Mouse (Mus musculus) heart, embryonic 14.5 days (tissue): ENCODE measurements around the gene Dohh. TPM values are rescaled to one million over a fixed set of nuclear protein-coding genes. Genes with fewer than 3 reads are reported as not detected.

Source experiments
- ATAC-seq: fragments of 200-750 bp; cut with Nextera tagmentation; 2 replicates; pipeline ENCODE4 v1.8.0; 2017; ENCODE audit warnings: low read depth, moderate TSS enrichment; ENCODE audit not compliant: insufficient number of reproducible peaks, insufficient read depth, low FRiP score
- H3K27ac ChIP-seq, 2 experiments: fragments of 200-500 bp in 1 of 2; fragments of 300-500 bp in 1 of 2; sonication (generic) in 1 of 2; replicated peaks in 1 of 2; 2 replicates each; pipeline ENCODE4 v1.5.1; 2012 to 2014; ENCODE audit warnings: low read depth in 2 of 2, low read length in 2 of 2, control low read depth in 1 of 2, mild to moderate bottlenecking in 1 of 2, mixed read lengths in 1 of 2; ENCODE audit not compliant: control insufficient read depth in 1 of 2, insufficient read depth in 1 of 2
- H3K27me3 ChIP-seq: fragments of 300-500 bp; sonication (generic); 2 replicates; pipeline ENCODE4 v1.6.1; 2014; ENCODE audit warnings: mild to moderate bottlenecking, low read length, control low read depth; ENCODE audit not compliant: control insufficient read depth, insufficient read depth
- H3K36me3 ChIP-seq: fragments of 300-500 bp; sonication (generic); 2 replicates; pipeline ENCODE4 v1.6.1; 2014; ENCODE audit warnings: mild to moderate bottlenecking, control low read depth, low read length, mixed read lengths; ENCODE audit not compliant: control insufficient read depth, insufficient read depth
- H3K4me1 ChIP-seq, 2 experiments: fragments of 200-500 bp in 1 of 2; fragments of 300-500 bp in 1 of 2; sonication (generic) in 1 of 2; 2 replicates each; pipeline ENCODE4 v1.6.1; 2012 to 2014; ENCODE audit warnings: low read length in 2 of 2, control low read depth in 1 of 2, mixed read lengths in 1 of 2; ENCODE audit not compliant: control insufficient read depth in 2 of 2, insufficient read depth in 2 of 2
- H3K4me2 ChIP-seq: fragments of 300-500 bp; sonication (generic); 2 replicates; pipeline ENCODE4 v1.6.1; 2014; ENCODE audit warnings: mild to moderate bottlenecking, low read length
- H3K4me3 ChIP-seq, 2 experiments: fragments of 200-500 bp in 1 of 2; fragments of 300-500 bp in 1 of 2; sonication (generic) in 1 of 2; 2 replicates each; pipeline ENCODE4 v1.5.1; 2012 to 2014; ENCODE audit warnings: low read length in 2 of 2, mild to moderate bottlenecking in 2 of 2, control low read depth in 1 of 2, low read depth in 1 of 2, moderate library complexity in 1 of 2; ENCODE audit not compliant: control insufficient read depth in 1 of 2, insufficient read depth in 1 of 2
- H3K9ac ChIP-seq: fragments of 300-500 bp; sonication (generic); 2 replicates; pipeline ENCODE4 v1.6.1; 2014; ENCODE audit warnings: mild to moderate bottlenecking, low read length
- H3K9me3 ChIP-seq: fragments of 300-500 bp; sonication (generic); 2 replicates; pipeline ENCODE4 v1.6.1; 2016; ENCODE audit warnings: low read length, control low read depth; ENCODE audit not compliant: control insufficient read depth
- WGBS: fragments of 180-500 bp; shearing (Covaris S2); extraction: QIAGEN DNeasy Blood & Tissue Kit; methylation state at CpG from one replicate; pipeline ENCODE4 v1.1.7; 2014; 5-methylcytosine and 5-hydroxymethylcytosine counted together
- polyA plus RNA-seq: library from polyadenylated mRNA; unstranded; fragments of >200 nt; fragmentation: Nextera tagmentation; extraction: Ambion mirVana; gene quantifications from 2 replicates; pipeline ENCODE4 v1.2.1, GENCODE M21; 2014

Gene Dohh
- polyA plus RNA-seq, 1 experiment from 2014 or later, result 53.5 TPM

- no peaks in the 10 kb centered on the region for H3K9me3 ChIP-seq
- no peaks in the 10 kb centered on the region for H3K36me3 ChIP-seq
- H3K4me3 ChIP-seq, result no peak overlapping the region
- H3K27ac ChIP-seq, result no peak overlapping the region
- H3K9ac ChIP-seq, result 0 out of 2 replicates have a peak overlapping the region, but pooled peaks have one; percentile 19
- H3K27me3 ChIP-seq, result no peaks in the 10 kb centered on the region
- H3K4me1 ChIP-seq, result peaks cover 9 to 25% of the 10 kb centered on the region in 2 experiments
- no peak overlapping the region for H3K4me2 ChIP-seq
- ATAC-seq, result no peak
- 61% methylated on average over 9 of the region's 9 CpGs for WGBS
Measured at GRCm38 (mm10) chr10:81354738-81355477, 29.3 kb upstream of the Dohh start.

GRCm38 (mm10) chr10:81355533-81355932, 28.7 kb upstream of the Dohh start:
- Histone ChIP-seq H3K27me3 (no peaks in the 10 kb centered on the region), H3K9me3 (no peaks in the 10 kb centered on the region), H3K4me2 (no peak overlapping the region), H3K4me1 (peaks cover 9 to 31% of the 10 kb centered on the region in 2 experiments), H3K27ac (no peak overlapping the region), H3K36me3 (peaks cover 6% of the 10 kb centered on the region; the same call in 1 of the 2 replicates), H3K4me3 (no peak overlapping the region), H3K9ac (no peak overlapping the region)
- WGBS, result 67% methylated on average over 4 of the region's 4 CpGs
- no peak for ATAC-seq

- Histone ChIP-seq H3K9me3 (no peaks in the 10 kb centered on the region), H3K4me3 (peak overlapping the region in 1 of 2 experiments; percentile 92; a peak in 1 of 4 replicates), H3K4me1 (peaks cover 9 to 37% of the 10 kb centered on the region in 2 experiments), H3K27ac (no peak overlapping the region), H3K9ac (no peak overlapping the region), H3K4me2 (peak overlapping the region; percentile 98), H3K36me3 (peaks cover 12% of the 10 kb centered on the region), H3K27me3 (no peaks in the 10 kb centered on the region)
- WGBS, result 51% methylated on average over 12 of the region's 12 CpGs
- no peak for ATAC-seq
Measured at GRCm38 (mm10) chr10:81356352-81356990, 27.8 kb upstream of the Dohh start.

DNA sequence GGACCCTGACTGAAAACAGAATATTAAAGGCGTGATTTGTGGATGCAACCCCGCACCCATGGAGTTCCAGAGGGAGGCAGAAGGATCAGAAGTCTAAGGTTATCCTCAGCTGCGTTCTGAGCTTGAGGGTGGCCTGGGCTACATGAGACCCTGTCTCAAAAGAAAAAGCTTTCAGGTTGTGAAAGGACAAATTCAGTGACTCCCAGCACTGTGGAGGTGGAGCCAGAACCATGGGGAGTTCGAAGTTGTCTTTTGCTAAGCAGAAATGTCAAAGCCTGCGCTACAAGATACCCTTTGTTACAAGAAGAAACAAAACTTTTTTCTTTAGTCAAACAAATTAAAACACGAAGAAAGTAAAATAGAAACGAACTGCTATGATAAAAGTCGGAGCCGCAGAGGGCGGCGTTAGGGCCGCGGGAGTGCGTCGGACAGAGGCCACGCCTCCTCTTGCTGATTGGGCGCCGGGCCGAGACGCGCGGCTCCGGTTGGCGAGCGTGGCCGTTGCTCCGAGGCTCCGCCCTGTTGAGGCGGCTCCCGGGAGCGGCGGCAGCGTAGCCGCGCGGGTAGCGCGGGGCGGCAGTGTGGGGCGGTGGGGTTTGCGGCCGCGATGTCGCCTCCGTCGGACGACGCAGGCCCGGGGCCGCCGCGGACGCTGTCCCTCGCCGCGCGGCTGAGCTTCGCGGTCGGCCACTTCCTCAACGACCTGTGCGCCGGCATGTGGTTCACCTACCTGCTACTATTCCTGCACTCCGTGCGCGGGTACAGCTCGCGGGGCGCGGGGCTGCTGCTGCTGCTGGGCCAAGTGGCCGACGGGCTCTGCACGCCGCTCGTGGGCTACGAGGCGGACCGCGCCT, 27.0 kb upstream of the Dohh start, which contains the start of gene Mfsd12:
TSS of gene Mfsd12 (plus strand) at position 501 of the 854 bp plus-strand sequence.
- 2% methylated on average over 77 of the region's 79 CpGs for WGBS

GRCm38 (mm10) chr10:81358209-81358608, 26.0 kb upstream of the Dohh start:
- no peak for ATAC-seq
- Histone ChIP-seq H3K36me3 (peaks cover 22% of the 10 kb centered on the region), H3K4me2 (peak overlapping the region; percentile 98), H3K4me3 (peak overlapping the region; percentile 87 to 92), H3K9me3 (no peaks in the 10 kb centered on the region), H3K4me1 (peaks cover 17 to 55% of the 10 kb centered on the region in 2 experiments), H3K27ac (peak overlapping the region in 1 of 2 experiments; percentile 63; a peak in 2 of 4 replicates), H3K9ac (peak overlapping the region; percentile 92), H3K27me3 (no peaks in the 10 kb centered on the region)
- WGBS, result 14% methylated on average over 4 of the region's 4 CpGs

More for the DNA sequence above, 27.0 kb upstream of the Dohh start, which contains the start of gene Mfsd12:
- H3K27me3 ChIP-seq, result no peaks in the 10 kb centered on the region
- H3K36me3 ChIP-seq, result peaks cover 19% of the 10 kb centered on the region
- H3K27ac ChIP-seq, result peak within 1 kb of the TSS in 1 of 2 experiments; percentile 63; a peak in 3 of 4 replicates
- H3K9ac ChIP-seq, result peak within 1 kb of the TSS; percentile 92
- peak; percentile 82 for ATAC-seq
- peaks cover 9 to 45% of the 10 kb centered on the region in 2 experiments for H3K4me1 ChIP-seq
- peak within 1 kb of the TSS; percentile 98 for H3K4me2 ChIP-seq
- peak within 1 kb of the TSS; percentile 87 to 92 for H3K4me3 ChIP-seq
- H3K9me3 ChIP-seq, result no peaks in the 10 kb centered on the region

DNA sequence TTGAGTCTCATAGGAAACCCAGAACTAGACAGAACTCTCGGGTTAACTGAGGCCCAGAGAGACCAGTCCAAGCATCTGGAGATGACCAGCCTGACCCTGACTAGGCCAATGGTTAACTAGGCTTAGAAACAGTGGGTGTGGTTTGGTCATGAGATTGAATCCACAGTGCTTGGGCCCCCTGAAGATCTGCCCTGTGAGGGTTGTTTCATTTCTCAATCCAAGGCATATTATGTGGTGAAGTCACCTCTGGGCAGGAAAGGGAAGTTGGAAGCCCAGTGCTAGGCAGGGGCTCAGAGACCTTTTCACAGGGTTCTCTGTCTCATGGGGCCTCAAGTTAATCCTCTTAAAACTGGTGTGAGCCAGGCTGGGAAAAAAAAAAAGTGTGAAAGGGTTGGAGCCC, 25.4 kb upstream of the Dohh start:
- H3K9ac ChIP-seq, result peak overlapping the region; percentile 92
- H3K4me2 ChIP-seq, result peak overlapping the region; percentile 98
- 61% methylated on average over 1 of the region's 1 CpGs for WGBS
- H3K9me3 ChIP-seq, result no peaks in the 10 kb centered on the region
- no peak for ATAC-seq
- peak overlapping the region in 1 of 2 experiments; percentile 92; a peak in 1 of 4 replicates for H3K4me3 ChIP-seq
- no peaks in the 10 kb centered on the region for H3K27me3 ChIP-seq
- H3K36me3 ChIP-seq, result peaks cover 22% of the 10 kb centered on the region
- H3K4me1 ChIP-seq, result peaks cover 23 to 61% of the 10 kb centered on the region in 2 experiments
- peak overlapping the region in 1 of 2 experiments; percentile 63; a peak in 1 of 4 replicates for H3K27ac ChIP-seq

GRCm38 (mm10) chr10:81360721-81361120, 23.5 kb upstream of the Dohh start:
- Histone ChIP-seq H3K9ac (peak overlapping the region; percentile 21), H3K9me3 (no peaks in the 10 kb centered on the region), H3K27ac (peak overlapping the region in 1 of 2 experiments; percentile 58; a peak in 1 of 4 replicates), H3K4me1 (peaks cover 36 to 79% of the 10 kb centered on the region in 2 experiments), H3K36me3 (peaks cover 22% of the 10 kb centered on the region), H3K27me3 (no peaks in the 10 kb centered on the region), H3K4me2 (no peak overlapping the region), H3K4me3 (no peak overlapping the region)
- ATAC-seq, result no peak
- 50% methylated on average over 8 of the region's 8 CpGs for WGBS
